11 mouse cellular contexts compared by ENCODE assay signal in genomic region chr11:94189579-94189978, GRCm38 (mm10). TPM values are rescaled to one million over a fixed set of nuclear protein-coding genes. Genes with fewer than 3 reads are reported as not detected.
DNase-seq lines count a peak whose midpoint lies in the region; ATAC-seq lines count a peak whose summit lies in the region.
"Had no signal": no experiment of that assay in that cellular context is flagged by ENCODE, and none has a peak within 500 bp of the region (broad histone marks: within the 10 kb centered on the region; RNA-seq: fewer than 3 reads in every experiment).

No protein-coding gene starts in this region.

- H3K9me3 ChIP-seq in kidney, embryonic 14.5 days (ENCODE audit: control insufficient read depth, low read length): no peaks in the 10 kb centered on the region
- no peaks in the 10 kb centered on the region for H3K9me3 ChIP-seq in intestine, embryonic 15.5 days
- H3K9me3 ChIP-seq in stomach, embryonic 14.5 days (ENCODE audit: control insufficient read depth, low read depth, low read length): no peaks in the 10 kb centered on the region

- peaks cover 3% of the 10 kb centered on the region; the same call in 1 of the 2 replicates for H3K4me1 ChIP-seq in kidney, embryonic 14.5 days (ENCODE audit: control insufficient read depth, insufficient read depth, low read length)
- H3K4me1 ChIP-seq in intestine, embryonic 15.5 days (replicated peaks): 0 out of 2 replicates have a peak, but pooled peaks cover 3% of the 10 kb centered on the region
- H3K4me1 ChIP-seq in stomach, embryonic 14.5 days (ENCODE audit: control insufficient read depth, insufficient read depth, low read length): 0 out of 2 replicates have a peak, but pooled peaks cover 4% of the 10 kb centered on the region

- peak; percentile 91 for ATAC-seq in kidney, embryonic 14.5 days (ENCODE audit: low FRiP score, low TSS enrichment)
- peak; percentile 54 for ATAC-seq in intestine, embryonic 15.5 days
- ATAC-seq in stomach, embryonic 14.5 days (ENCODE audit: insufficient number of reproducible peaks, insufficient read depth, low FRiP score, low read depth): peak; percentile 37; the same call in 1 of the 2 replicates
- no peak for ATAC-seq in activated CD4-positive, CD25-positive, alpha-beta regulatory T cell, adult 4 months

- H3K4me2 ChIP-seq in kidney, embryonic 14.5 days (replicated peaks; ENCODE audit: low read depth, low read length): no peak overlapping the region
- no peak overlapping the region for H3K4me2 ChIP-seq in intestine, embryonic 15.5 days (replicated peaks)
- no peak overlapping the region for H3K4me2 ChIP-seq in stomach, embryonic 14.5 days (replicated peaks; ENCODE audit: low read depth, low read length)
- H3K4me2 ChIP-seq: lung, embryonic 14.5 days had no signal

- peak overlapping the region; percentile 69 for H3K27ac ChIP-seq in kidney, embryonic 14.5 days (ENCODE audit: low read depth, low read length)
- no peak overlapping the region for H3K27ac ChIP-seq in intestine, embryonic 15.5 days
- no peak overlapping the region for H3K27ac ChIP-seq in stomach, embryonic 14.5 days (ENCODE audit: low read length)
- H3K27ac ChIP-seq: left cerebral cortex, adult 2 months had no signal

- no peak overlapping the region for H3K4me3 ChIP-seq in kidney, embryonic 14.5 days (ENCODE audit: low read length)
- H3K4me3 ChIP-seq in intestine, embryonic 15.5 days (replicated peaks): no peak overlapping the region
- H3K4me3 ChIP-seq in stomach, embryonic 14.5 days (ENCODE audit: low read depth, low read length): no peak overlapping the region
- H3K4me3 ChIP-seq: left cerebral cortex, adult 2 months had no signal

- no peaks in the 10 kb centered on the region for H3K27me3 ChIP-seq in kidney, embryonic 14.5 days (ENCODE audit: control insufficient read depth, insufficient read depth, low read length)
- H3K27me3 ChIP-seq in intestine, embryonic 15.5 days (replicated peaks): no peaks in the 10 kb centered on the region
- no peaks in the 10 kb centered on the region for H3K27me3 ChIP-seq in stomach, embryonic 14.5 days (ENCODE audit: control insufficient read depth, insufficient read depth, low read length)

- DNase-seq in kidney, adult 9 months: no peak
- peak; percentile 56 for DNase-seq in adrenal gland, adult 8-10 months
- no peak for DNase-seq in layer of hippocampus, postnatal 14 days (ENCODE audit: low spot score in 2 of 2)
- DNase-seq: cerebellum, adult 11-12 months; lung, embryonic 14.5 days; right cerebral cortex, postnatal 14 days had no signal

- H3K36me3 ChIP-seq in kidney, embryonic 14.5 days (ENCODE audit: control insufficient read depth, insufficient read depth, low read length): no peaks in the 10 kb centered on the region
- no peaks in the 10 kb centered on the region for H3K36me3 ChIP-seq in intestine, embryonic 15.5 days
- H3K36me3 ChIP-seq in stomach, embryonic 14.5 days (ENCODE audit: control insufficient read depth, insufficient read depth, low read length): no peaks in the 10 kb centered on the region

- WGBS in kidney, embryonic 14.5 days: 32% methylated on average over 10 of the region's 10 CpGs
- 38% methylated on average over 10 of the region's 10 CpGs for WGBS in intestine, embryonic 15.5 days
- 36% methylated on average over 10 of the region's 10 CpGs for WGBS in stomach, embryonic 14.5 days

- H3K9ac ChIP-seq in kidney, embryonic 14.5 days (ENCODE audit: low read depth, low read length): 0 out of 2 replicates have a peak overlapping the region, but pooled peaks have one; percentile 19
- H3K9ac ChIP-seq in intestine, embryonic 15.5 days: no peak overlapping the region
- no peak overlapping the region for H3K9ac ChIP-seq in stomach, embryonic 14.5 days (replicated peaks; ENCODE audit: low read depth, low read length)
- H3K9ac ChIP-seq: lung, embryonic 14.5 days had no signal

RNA-seq across cellular contexts. Expression of gene Tob1, which starts 21.7 kb away (rescaled TPM):
- 27.2 and 36.6 TPM in 2 replicates for polyA plus RNA-seq in kidney, embryonic 14.5 days (2014; fragmentation: Nextera tagmentation; extraction: Ambion mirVana)
- 100 to 1,000 TPM; 162 to 301 (median 191) TPM for total RNA-seq in adrenal gland, adult 8-10 months (2022)
- polyA plus RNA-seq in intestine, embryonic 15.5 days (2015; fragmentation: Nextera tagmentation; extraction: Ambion mirVana): 46.0 and 49.9 TPM in 2 replicates
- 24.2 and 30.5 TPM in 2 replicates for polyA plus RNA-seq in stomach, embryonic 14.5 days (2014; fragmentation: Nextera tagmentation; extraction: Ambion mirVana)
- total RNA-seq in layer of hippocampus, postnatal 14 days (2021): 10 to 100 TPM; 32.3 to 32.4 TPM
- polyA plus RNA-seq in activated CD4-positive, CD25-positive, alpha-beta regulatory T cell, adult 4 months (2017; shearing (Covaris generic)): 1 to 10 TPM; 5.3 to 5.8 TPM

RNA-seq across cellular contexts. Expression of gene Wfikkn2, which starts 56.2 kb away (rescaled TPM):
- 0.79 and 1.2 TPM in 2 replicates for polyA plus RNA-seq in kidney, embryonic 14.5 days (2014; fragmentation: Nextera tagmentation; extraction: Ambion mirVana)
- total RNA-seq in adrenal gland, adult 8-10 months (2022): 1 to 10 TPM in 2 of 4 experiments, under 1 TPM in 2; 0.26 to 2.2 (median 0.97) TPM
- polyA plus RNA-seq in intestine, embryonic 15.5 days (2015; fragmentation: Nextera tagmentation; extraction: Ambion mirVana): 2.3 TPM in 2 replicates
- polyA plus RNA-seq in stomach, embryonic 14.5 days (2014; fragmentation: Nextera tagmentation; extraction: Ambion mirVana): 1.3 and 1.6 TPM in 2 replicates
- total RNA-seq in layer of hippocampus, postnatal 14 days (2021): 1 to 10 TPM; 1.4 to 5.1 TPM
- 1 to 10 TPM in 1 of 2 experiments, under 1 TPM in 1; 0.65 to 1.0 TPM for polyA plus RNA-seq in activated CD4-positive, CD25-positive, alpha-beta regulatory T cell, adult 4 months (2017; shearing (Covaris generic))
